Mouse (Mus musculus): ENCODE results near the gene Ehd4.

Gene Ehd4

DNA sequence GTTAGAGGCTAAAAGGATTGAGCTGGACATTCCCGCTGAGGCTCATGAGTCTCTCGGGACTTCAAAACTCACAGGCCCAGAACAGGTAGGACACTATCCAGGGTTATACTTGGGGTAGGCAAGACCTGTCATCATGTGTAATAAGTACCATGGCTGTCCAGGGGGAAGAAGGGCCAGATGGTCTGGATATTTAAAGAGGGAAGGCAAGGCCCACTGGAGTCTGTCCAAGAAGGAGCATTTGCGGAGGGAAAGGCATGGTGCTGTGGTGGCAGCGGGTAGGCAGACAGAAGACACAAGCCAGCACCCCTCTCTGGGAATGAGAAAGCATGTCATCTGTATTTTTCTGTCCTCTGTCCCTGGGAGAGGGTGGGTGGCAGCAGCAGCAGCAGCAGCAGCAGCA lies 80.3 kb downstream of the Ehd4 start:
- DNase-seq (ENCODE audit: low read depth, low spot score) = no peak

DNA sequence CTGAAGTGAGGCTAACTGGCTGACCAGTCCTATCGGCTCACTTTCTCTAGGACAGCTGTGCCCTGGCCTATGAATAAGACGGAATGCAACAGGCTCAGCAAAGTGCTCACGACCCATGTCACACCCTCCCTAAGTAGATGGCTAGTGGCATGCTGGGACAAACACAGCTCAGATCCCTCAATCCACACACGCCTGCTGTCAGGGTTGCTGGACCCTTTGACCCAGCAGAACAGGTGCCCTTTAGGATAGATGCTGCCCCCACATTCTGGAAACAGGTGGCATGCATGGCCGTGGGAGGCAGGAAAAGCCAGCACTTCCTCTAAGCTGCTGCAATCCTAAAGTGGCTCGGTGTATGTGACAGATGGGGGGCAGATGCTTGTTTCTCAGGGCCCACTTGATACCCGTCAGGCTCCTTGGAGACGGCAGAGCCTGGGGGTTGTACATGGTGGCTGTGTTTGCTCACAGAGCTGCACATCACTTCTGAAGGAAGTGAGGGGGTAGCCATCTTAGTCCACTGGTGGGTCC lies 84.9 kb downstream of the Ehd4 start:
- DNase-seq (ENCODE audit: low read depth, low spot score) = no peak

DNA sequence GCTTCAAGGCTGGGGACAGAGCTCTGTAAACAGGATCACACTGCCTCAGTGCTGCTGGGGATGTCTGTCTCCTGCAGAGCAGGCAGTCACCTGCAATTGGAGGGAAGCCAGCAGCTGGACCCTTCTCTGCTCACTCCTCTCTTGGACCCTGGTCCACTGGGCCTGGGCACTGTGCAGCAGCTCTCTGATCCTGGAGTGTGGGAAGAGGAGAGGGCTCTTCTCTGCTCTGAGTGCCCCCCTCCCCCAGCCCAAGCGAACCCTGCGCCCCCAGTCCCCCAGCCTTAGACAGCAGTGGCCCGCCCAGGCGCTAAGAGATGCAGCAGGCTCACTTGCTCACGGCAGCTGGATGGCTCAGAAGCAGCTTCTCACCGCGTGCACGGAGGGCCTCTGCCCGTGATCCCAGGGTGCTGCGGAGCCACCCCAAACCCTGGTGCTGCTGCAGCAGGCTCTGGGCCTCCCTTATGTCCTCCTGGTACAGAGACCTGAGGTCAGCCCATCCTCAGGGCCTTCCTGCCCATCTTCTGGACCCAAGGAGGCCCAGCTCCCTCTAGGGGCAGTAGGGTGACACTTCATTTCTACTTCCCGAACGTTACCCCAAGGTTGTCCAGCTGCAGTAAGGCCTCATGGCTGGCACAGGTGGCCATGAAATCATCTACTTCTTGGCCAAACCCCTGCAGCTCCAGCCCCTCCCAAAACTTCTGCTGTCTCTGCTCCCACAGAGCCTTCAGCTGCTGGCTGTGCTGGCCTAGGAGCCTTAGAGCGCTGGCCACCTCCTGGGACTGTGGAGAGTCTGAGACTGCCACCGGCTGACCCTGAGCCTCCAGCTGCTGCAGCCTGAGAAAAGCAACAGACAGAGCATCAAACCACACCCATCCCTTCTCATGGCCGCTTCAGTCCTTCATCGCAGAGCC lies 85.6 kb downstream of the Ehd4 start:
- DNase-seq (ENCODE audit: low read depth, low spot score) = no peak

GRCm38 (mm10) chr2:120066224-120066623 lies 88.2 kb downstream of the Ehd4 start:
- DNase-seq (ENCODE audit: low read depth, low spot score) = no peak

- no peak for DNase-seq (ENCODE audit: low read depth, low spot score)
Observed at GRCm38 (mm10) chr2:120065243-120065642, 89.2 kb downstream of the Ehd4 start.

GRCm38 (mm10) chr2:120064639-120065038 lies 89.8 kb downstream of the Ehd4 start:
- no peak for DNase-seq (ENCODE audit: low read depth, low spot score)

- no peak for DNase-seq (ENCODE audit: low read depth, low spot score)
Observed at GRCm38 (mm10) chr2:120062248-120062647, 92.2 kb downstream of the Ehd4 start.

GRCm38 (mm10) chr2:120060651-120061050 lies 93.8 kb downstream of the Ehd4 start:
- DNase-seq (ENCODE audit: low read depth, low spot score) = no peak

- no peak for DNase-seq (ENCODE audit: low read depth, low spot score)
Observed at GRCm38 (mm10) chr2:120060190-120060589, 94.2 kb downstream of the Ehd4 start.

DNA sequence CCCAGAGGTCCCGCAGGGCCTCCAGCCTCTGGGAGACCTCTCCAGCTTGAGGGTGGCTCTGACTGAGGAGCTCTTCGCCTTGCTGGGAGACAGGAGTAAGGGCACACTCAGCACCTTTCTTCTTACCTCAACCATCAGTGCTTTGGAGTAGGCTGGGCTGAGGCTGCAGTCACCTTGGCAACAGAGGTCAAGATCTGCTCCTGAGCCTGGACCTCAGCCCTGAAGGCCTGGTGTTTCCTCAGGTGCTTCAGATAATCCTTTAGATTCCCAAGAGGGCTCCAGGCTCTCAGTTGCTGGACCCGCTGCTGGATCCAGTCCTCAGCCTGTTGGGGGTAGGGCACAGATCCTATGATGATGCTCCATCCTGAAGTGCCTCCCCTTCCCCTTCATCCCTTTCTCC lies 94.9 kb downstream of the Ehd4 start:
- DNase-seq (ENCODE audit: low read depth, low spot score) = no peak

GRCm38 (mm10) chr2:120058818-120059217 lies 95.6 kb downstream of the Ehd4 start:
- DNase-seq (ENCODE audit: low read depth, low spot score) = no peak

DNA sequence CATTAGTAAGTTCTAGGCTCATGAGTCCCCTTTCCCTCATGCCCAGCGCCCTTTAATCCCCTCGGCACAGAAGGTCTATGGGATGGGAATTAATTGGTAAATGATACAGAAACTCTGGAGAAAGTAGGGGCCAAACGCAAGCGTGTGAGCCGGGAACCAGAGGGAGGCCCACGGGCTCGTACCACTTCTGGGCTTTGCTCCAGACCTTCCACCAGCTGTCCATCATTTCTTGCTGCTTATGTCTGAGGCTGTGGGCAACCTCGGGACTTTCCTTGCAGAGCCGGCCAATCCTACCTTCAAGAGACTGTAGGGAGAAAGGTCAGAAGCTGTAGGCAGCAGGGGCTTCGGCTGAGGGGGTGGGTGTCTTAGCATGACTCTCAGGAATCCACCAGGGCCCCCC lies 98.5 kb downstream of the Ehd4 start:
- no peak for DNase-seq (ENCODE audit: low read depth, low spot score)

DNA sequence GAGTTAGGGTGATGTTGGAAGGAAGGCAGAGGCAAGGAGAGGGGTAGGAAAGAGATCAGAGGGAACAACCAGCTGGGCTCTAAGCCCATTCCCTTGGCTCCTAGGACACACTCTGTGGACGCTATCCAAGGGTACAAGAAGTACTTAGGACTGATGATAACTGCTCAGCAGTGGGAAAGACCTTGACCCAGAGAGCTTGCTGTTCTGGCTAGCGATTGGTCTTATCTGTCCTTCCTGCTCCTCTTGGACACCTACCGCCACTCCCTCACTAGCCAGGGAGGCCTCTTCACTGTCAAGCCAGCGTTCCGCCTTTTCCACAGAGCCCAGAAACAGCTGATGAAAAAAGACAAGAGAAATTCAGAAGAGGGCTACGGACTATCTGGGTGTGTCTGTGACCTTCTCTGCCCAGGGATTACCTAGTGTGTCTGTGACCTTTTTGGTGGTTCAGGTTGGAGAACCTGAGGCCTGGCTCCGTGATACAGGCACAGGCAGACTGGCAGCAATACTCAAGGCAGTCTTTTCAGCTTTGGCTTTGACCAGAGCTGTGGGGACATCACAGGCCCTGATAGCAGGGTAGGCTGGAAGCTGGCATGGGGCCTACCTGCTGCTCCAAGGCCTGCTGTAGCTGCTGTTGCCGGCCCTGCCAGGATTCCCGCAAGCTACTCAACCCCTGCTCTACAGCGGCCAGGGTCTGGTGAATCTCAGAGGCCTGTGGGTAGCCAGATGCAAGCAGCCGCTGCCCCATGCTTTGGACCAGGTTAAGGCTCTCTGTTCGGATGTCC lies 99.4 kb downstream of the Ehd4 start:
- no peak for DNase-seq (ENCODE audit: low read depth, low spot score)

GRCm38 (mm10) chr2:120051405-120051804 lies 103.0 kb downstream of the Ehd4 start:
- no peak for DNase-seq (ENCODE audit: low read depth, low spot score)

DNA sequence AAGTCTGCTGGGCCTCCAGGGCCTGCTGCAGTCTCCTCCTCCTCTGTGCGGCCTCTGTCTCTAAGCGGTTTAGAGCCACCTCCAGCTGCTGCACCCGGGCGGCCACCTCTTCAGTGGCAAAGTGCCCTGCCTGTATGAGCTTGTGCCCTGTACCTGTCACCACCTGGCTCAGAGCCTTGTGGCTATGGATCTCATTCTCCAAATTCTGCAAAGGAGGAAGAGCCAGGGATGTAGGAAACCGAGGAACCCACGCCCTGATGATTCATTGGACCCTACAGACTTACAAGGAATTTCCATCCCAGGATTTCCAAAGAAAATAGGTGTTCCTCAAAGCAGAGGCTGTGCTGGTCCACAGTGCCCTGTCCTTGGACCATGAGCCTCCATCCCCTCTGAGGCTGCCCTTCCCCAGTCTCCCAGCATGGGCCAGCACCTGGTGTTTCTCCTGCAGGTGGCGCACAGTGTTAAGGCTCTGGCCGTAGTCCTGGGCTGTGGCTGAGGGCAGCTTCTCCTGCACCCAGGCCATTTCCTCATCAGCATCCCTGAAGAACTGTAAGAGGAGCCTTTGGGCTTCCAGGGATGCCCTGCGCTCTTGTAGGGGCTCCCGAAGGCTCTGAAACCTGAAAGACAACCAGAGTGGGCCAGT lies 104.7 kb downstream of the Ehd4 start:
- no peak for DNase-seq (ENCODE audit: low read depth, low spot score)

DNA sequence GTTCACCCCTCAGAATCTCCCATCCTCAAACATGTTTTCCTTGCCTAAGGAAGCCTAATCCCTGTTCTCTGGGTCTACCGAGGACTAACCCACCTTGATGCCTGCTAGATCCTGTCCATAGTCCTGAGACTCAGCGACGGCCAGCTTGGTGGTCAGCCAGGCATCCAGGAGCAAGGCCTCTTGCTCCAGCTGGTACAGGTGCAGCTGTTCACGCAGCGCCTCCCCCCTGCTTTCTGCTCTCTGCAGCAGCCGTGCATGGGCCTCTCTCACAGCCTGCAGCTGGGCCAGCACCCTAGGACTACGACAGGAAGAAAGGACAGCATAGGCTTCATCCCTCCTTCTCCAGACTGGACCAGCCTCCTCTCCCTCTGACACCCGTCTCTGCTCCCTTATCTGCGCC lies 106.2 kb downstream of the Ehd4 start:
- DNase-seq (ENCODE audit: low read depth, low spot score) = no peak

GRCm38 (mm10) chr2:120046486-120047310 lies 107.7 kb downstream of the Ehd4 start:
- DNase-seq (ENCODE audit: low read depth, low spot score) = no peak

DNA sequence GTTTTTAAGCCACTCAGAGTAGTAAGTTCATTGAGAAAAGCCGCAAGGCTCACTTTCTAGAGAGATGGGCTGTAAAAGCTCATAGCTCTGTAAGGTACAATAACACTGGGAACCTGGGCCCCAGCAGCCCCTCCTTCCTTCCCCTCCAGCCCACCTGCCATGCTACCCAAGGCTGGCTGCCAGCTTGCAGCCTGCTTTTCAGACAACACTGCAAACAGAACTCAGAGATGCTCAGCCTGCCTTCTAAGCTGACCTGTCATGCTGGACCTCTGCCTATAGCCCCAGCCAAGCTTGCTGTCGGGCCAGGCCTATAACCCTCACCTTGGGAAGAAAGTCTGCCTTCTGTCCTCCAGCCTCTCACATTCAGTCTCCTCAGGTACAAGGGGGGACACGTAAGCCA lies 109.7 kb downstream of the Ehd4 start:
- no peak for DNase-seq (ENCODE audit: low read depth, low spot score)

DNA sequence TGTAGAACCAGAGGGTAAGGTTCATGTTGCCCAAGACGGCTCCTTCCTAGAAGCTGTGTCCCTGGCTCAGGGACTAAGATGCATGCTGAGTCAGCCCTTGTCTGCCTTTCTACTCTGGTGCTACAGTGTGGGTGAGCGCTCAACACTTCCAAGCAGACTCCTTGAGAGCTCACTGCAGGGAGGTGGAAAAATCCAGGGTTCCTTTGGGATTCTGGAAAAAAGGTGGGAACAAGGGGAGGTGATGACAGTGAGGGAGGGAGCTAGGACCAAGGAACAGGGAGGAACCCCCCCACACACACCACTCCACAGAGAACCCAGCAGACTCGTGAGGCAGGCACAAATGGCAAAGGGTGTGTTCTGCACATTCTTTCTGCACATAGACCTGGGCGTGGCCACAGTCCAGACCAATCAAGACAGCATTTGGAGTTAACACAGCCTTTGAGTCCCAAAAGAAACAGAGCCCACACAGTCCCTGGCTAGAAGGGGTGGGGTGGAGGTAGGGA lies 110.3 kb downstream of the Ehd4 start:
- no peak for DNase-seq (ENCODE audit: low read depth, low spot score)

- DNase-seq (ENCODE audit: low read depth, low spot score) = no peak
Observed at GRCm38 (mm10) chr2:120040991-120041390, 113.4 kb downstream of the Ehd4 start.

All from c-Kit-negative CD71-positive TER-119-positive erythroid progenitor cells, embryonic 14.5 days (primary cell).